Mouse (Mus musculus): ENCODE results near the gene Gmeb1.
A peak's percentile ranks its signal among the peaks of the same experiment; 100 is the strongest.

Gene Gmeb1

GRCm38 (mm10) chr4:132274156-132274862 is 12.9 kb upstream of the Gmeb1 start, which contains the start of gene Taf12:
Taf12 (plus strand) TSS chr4:132274375.
- DNase-seq (ENCODE audit: low spot score), result peak; percentile 64

GRCm38 (mm10) chr4:132273166-132273565 is 11.8 kb upstream of the Gmeb1 start:
- DNase-seq (ENCODE audit: low spot score), result no peak

DNA sequence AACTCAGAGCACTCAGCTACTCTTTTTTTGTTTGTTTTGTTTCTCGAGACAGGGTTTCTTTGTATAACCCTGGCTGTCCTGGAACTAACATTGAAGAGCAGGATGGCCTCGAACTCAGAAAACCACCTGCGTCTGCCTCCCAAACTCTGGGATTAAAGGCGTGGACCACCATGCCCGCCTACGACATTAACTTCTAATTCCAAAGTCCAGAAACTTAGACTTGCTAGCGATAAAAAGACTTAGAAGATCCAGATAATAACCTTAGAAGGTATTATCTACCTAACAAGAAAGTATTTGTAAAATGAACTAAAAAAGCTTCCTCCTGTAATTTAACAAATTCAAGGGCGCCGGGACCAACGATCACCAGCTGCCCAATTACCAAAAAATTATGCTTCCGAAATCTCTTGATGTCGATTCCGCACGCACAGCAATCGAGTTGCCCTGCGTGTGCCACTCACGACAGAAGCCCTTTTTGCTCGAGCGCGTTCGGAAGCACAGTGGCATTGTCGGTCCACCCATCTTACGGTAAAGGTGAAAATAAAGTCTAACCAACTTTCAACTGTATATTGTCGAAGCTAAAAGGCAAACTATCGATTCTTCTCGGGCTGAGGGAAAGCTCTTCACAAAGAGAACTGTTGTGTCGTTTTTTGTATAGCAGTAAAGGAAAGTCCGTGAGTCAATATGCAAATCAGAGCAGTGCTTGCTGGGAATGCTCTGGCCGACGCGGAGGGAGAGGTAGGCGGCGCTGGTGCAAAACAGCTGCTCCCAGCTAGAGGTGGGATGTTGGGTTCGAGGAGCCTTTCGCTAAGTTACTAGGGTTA is 8.5 kb upstream of the Gmeb1 start:
- peak; percentile 41 for DNase-seq (ENCODE audit: low spot score)

GRCm38 (mm10) chr4:132268871-132269739 is 7.7 kb upstream of the Gmeb1 start:
- DNase-seq (ENCODE audit: low spot score), result no peak

- no peak for DNase-seq (ENCODE audit: low spot score)
Measured at GRCm38 (mm10) chr4:132266835-132267349, 5.5 kb upstream of the Gmeb1 start.

GRCm38 (mm10) chr4:132263313-132263712 is 1.9 kb upstream of the Gmeb1 start:
- no peak for DNase-seq (ENCODE audit: low spot score)

GRCm38 (mm10) chr4:132262358-132262616 is 885 bp upstream of the Gmeb1 start:
- DNase-seq (ENCODE audit: low spot score), result no peak

DNA sequence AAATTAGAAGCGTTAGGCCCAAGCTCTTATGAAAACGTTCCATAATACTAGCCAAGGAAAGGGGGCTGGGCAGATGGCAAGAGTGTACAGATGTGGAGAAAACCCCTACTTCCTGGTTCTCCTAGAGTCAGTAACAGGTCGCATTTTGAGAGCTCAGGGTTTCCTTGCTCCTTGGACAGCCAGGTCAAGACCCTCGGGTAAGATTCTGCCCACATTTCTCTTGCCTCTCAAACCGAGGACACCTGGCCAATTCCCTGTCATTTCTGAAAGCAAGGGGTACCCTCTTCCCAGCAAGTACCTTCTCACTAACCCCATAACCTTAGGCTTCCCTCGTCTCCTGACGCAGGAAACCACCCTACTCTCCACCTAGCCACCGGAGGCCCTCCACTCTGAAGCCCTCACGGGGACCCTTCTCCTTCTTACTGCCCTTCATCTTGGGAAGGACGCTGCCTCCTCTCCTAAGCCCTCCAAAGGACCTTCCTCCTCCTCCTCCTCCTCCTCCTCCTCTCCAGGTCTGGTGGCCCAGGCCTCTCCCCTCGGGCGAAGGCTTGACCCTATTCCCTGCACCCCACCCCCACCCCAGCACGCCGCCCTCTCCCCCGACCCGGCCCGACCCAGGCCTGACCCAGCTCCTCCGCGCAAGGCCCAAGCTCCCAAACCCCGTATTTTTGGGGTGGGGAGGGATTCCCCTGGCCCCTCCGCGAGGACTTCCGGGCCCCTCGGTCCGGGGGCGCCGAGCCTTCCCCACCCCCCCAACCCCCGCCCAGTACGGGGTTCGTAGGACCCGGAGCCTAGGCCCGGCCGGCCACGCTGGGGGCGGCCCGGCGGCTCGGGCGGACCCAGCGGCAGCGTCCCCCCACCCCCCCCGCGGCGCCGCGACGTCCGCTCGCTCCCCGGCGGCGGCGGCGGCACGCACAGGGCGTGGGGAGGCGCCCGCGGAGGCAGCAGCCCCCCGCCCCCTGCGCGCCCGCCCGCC is 710 bp downstream of the Gmeb1 start:
- DNase-seq (ENCODE audit: low spot score), result no peak

GRCm38 (mm10) chr4:132259248-132259647 is 2.2 kb downstream of the Gmeb1 start:
- no peak for DNase-seq (ENCODE audit: low spot score)

- no peak for DNase-seq (ENCODE audit: low spot score)
Measured at GRCm38 (mm10) chr4:132256384-132256783, 5.0 kb downstream of the Gmeb1 start.

DNA sequence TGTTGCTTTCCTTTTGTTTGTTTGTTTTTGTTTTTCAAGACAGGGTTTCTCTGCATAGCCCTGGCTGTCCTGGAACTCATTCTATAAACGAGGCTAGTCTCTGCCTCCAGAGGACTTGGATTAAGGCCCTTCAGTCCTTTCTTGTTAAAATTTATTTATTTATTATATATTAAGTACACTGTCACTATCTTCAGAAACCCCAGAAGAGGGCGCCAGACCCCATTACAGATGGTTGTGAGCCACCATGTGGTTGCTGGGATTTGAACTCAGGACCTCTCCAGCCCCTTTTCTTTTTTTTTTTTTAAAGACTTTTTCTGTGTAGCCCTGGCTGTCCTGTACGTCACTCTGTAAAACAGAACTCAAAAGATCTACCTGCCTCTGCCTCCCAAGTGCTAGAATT is 6.4 kb downstream of the Gmeb1 start:
- no peak for DNase-seq (ENCODE audit: low spot score)

- no peak for DNase-seq (ENCODE audit: low spot score)
Measured at GRCm38 (mm10) chr4:132253622-132254021, 7.8 kb downstream of the Gmeb1 start.

GRCm38 (mm10) chr4:132253128-132253527 is 8.3 kb downstream of the Gmeb1 start:
- no peak for DNase-seq (ENCODE audit: low spot score)

- no peak for DNase-seq (ENCODE audit: low spot score)
Measured at GRCm38 (mm10) chr4:132251596-132251995, 9.8 kb downstream of the Gmeb1 start.

DNA sequence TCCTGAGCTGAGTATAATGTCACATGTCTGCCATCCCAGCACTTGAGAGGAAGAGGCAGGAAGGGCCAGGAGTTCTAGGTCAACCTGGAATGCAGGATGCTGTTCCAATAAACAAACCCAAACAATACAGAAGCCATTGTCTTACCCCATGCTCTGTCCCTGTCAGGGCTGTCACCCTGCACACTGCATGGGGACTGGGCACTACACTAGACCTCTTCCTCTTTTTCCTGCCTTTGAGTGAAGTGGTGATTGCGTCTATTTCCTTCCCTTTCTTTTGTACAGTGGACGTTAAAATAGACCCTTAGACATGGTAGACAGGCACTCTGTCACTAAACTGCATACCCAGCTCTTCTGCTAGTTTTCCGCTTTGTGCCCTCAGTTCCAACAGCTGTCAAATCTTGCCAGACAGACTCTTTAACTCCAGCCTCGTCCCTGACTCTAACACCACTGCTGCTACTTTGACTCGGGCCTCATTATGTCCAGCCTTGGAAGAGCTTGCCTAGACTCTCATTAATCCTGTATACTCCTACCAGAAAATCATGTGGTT is 13.9 kb downstream of the Gmeb1 start:
- no peak for DNase-seq (ENCODE audit: low spot score)

DNA sequence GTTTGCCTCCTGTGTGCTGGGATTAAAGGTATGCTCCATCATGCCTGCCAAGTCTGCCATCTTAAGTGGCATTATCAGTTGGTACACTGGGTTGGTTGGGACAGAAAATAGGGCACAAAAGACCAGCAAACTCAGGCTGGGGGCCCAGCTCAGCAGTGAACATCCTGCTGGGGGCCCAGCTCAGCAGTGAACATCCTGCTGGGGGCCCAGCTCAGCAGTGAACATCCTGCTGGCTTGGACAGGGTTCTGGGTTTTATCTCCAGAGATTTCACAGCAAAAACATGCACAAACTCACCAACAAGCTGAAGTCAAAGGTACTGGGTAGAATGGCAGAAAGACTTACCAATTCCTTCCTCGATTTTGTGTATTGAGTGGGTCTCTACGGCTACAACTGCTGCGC is 15.8 kb downstream of the Gmeb1 start:
- no peak for DNase-seq (ENCODE audit: low spot score)

DNA sequence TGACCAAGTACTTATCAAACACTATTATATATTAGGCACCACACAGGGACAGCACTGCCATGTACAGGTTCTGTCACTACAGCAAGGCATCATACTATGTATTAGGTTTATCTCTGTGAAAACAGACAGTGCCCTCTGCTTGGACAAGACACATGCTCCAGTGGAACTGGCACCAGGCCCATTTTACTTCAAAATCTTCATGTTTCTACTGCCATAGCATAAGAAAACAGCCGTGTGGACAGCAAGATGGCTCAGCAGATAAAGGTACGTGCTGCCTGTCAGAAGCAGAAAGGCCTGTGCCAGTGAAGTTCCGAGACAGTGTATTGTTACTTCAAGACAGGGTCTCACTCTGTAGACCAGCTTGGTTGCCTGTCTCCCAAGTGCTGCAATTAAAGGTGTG is 20.2 kb downstream of the Gmeb1 start:
- DNase-seq (ENCODE audit: low spot score), result no peak

DNA sequence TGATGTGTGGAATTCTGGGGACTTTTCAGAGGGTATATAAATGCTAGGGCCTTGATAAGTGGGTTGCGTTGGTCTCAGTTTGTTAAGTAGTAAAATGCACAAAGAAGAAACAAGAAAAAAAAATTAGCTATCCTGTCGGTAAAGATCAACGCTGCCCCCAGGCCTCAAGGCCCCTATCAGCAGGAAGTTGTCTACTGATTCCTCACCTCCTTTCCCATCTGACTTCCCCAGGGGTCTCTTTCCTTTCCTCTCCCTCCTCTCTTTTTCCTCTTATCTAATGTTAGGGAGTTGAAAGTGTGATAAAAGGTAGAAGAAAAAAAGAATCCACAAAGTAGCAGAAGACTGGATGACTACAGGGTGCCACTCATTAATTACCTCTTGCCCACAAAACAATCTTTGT is 21.0 kb downstream of the Gmeb1 start:
- DNase-seq (ENCODE audit: low spot score), result no peak

DNA sequence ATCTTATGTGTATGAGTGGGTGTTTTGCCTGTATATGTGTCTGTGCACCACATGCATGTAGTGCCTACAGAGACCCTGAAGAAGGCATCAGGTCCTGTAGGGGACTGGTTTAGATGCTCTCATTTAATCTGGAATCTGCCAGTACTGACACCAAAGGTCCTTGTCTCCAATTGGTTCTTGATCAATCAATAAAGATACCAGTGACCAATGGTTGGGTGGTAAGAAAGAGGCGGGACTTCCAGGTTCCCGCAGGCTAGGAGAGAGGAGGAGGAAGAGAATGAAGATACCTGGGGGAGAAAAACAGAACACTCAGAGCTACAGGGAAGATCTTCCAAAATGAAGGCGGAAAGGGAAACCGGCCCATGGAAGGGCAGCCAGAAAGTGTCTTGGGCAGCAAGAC is 23.0 kb downstream of the Gmeb1 start:
- no peak for DNase-seq (ENCODE audit: low spot score)

GRCm38 (mm10) chr4:132234710-132235109 is 26.7 kb downstream of the Gmeb1 start:
- DNase-seq (ENCODE audit: low spot score), result no peak

DNA sequence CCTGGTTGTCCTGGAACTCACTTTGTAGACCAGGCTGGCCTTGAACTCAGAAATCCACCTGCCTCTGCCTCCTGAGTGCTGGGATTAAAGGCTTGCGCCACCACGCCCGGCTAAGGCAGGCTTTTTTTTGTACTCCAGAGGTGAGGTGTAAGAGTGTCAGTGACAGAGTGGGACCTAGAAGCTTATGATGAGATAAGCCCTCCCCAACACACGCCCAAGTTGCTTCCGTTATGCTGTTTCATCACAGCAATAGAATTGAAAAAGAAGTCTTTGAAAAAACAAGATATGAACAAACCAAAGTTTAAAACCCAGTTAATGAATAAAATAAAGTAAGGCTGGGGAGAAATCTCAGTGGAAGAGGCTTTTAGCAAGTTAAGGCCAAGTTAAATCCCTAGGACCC is 31.0 kb downstream of the Gmeb1 start:
- no peak for DNase-seq (ENCODE audit: low spot score)

Measured in urinary bladder, postnatal 10 days (tissue).